Mouse (Mus musculus): ENCODE results near the gene Ap1g2. TPM values are rescaled to one million over a fixed set of nuclear protein-coding genes. Genes with fewer than 3 reads are reported as not detected.

Gene Ap1g2
- total and polyA plus RNA-seq, 3 experiments, result 12.6 to 47.9 TPM; not detected in 1

- Histone ChIP-seq H3K27ac (ENCODE audit: control insufficient read depth, low read depth, low read length) (no peak overlapping the region), H3K4me1 (ENCODE audit: control insufficient read depth in 1 of 2, insufficient read depth in 2 of 2, low read length in 2 of 2) (no peaks in the 10 kb centered on the region; a peak in 1 of 4 replicates), H3K79me2 (ENCODE audit: control insufficient read depth, insufficient read depth, low read length, poor library complexity) (no peaks in the 10 kb centered on the region), H3K4me3 (ENCODE audit: control insufficient read depth in 1 of 2, insufficient read depth in 1 of 2, low read depth in 2 of 2, low read length in 2 of 2) (peak overlapping the region in 1 of 2 experiments; percentile 32; a peak in 1 of 4 replicates), H3K27me3 (ENCODE audit: control insufficient read depth in 1 of 2, insufficient read depth in 2 of 2, low read length in 2 of 2) (no peaks in the 10 kb centered on the region), H3K36me3 (ENCODE audit: control insufficient read depth in 1 of 2, insufficient read depth in 2 of 2, low read length in 2 of 2) (no peaks in the 10 kb centered on the region; a peak in 1 of 4 replicates), H3K9me3 (replicated peaks; ENCODE audit: insufficient read depth, low read length) (no peaks in the 10 kb centered on the region), H3K9ac (ENCODE audit: control insufficient read depth, low read depth, low read length, poor library complexity, severe bottlenecking) (no peak overlapping the region)
- TF ChIP-seq MAFK (IDR thresholded peaks at IDR 0.05; ENCODE audit: borderline replicate concordance, low read depth, low read length), result no peak
- TF ChIP-seq GATA1 (IDR thresholded peaks at IDR 0.05; ENCODE audit: low read depth, low read length), result no peak
- no peak for TF ChIP-seq ELF1 (IDR thresholded peaks at IDR 0.05; ENCODE audit: low read depth, low read length)
- no peak for TF ChIP-seq UBTF (IDR thresholded peaks at IDR 0.05; ENCODE audit: borderline replicate concordance, insufficient read depth, low read depth, low read length)
- TF ChIP-seq ZKSCAN1 (IDR thresholded peaks at IDR 0.05; ENCODE audit: low read depth, low read length), result no peak
- TF ChIP-seq CHD1 (IDR thresholded peaks at IDR 0.05; ENCODE audit: low read depth, low read length), result no peak
- no peak for TF ChIP-seq POLR2AphosphoS5 (IDR thresholded peaks at IDR 0.05; ENCODE audit: borderline replicate concordance, low read depth, low read length)
- no peak for TF ChIP-seq MYB (IDR thresholded peaks at IDR 0.05; ENCODE audit: low read depth, low read length)
- no peak for TF ChIP-seq GABPA (IDR thresholded peaks at IDR 0.05; ENCODE audit: low read depth, low read length)
- peak; percentile 41 for DNase-seq (ENCODE audit: low read depth, low spot score)
Observed at GRCm38 (mm10) chr14:55052496-55052895, 53.9 kb downstream of the Ap1g2 start.

Other genes starting within 250 kb of the Ap1g2 start
- 4.7 and 4.9 TPM in 2 replicates for gene Homez, start 235.6 kb downstream of the Ap1g2 start, total RNA-seq (2012; rRNA removed)
- 1 to 10 TPM in 1 of 2 experiments, not detected in 1; 8.5 TPM for gene Homez, start 235.6 kb downstream of the Ap1g2 start, polyA plus RNA-seq (2012; ENCODE audit: insufficient read depth in 1 of 2, insufficient read length in 2 of 2, low read depth in 1 of 2, low replicate concordance in 2 of 2, missing spikeins in 1 of 2)
- gene Ppp1r3e, start 229.0 kb downstream of the Ap1g2 start, total RNA-seq (2012; rRNA removed), result 0.56 and 0.73 TPM in 2 replicates
- 1 to 10 TPM in 1 of 2 experiments, not detected in 1; 1.2 TPM for gene Ppp1r3e, start 229.0 kb downstream of the Ap1g2 start, polyA plus RNA-seq (2012; ENCODE audit: insufficient read depth in 1 of 2, insufficient read length in 2 of 2, low read depth in 1 of 2, low replicate concordance in 2 of 2, missing spikeins in 1 of 2)
- gene Bcl2l2, start 223.2 kb downstream of the Ap1g2 start, total RNA-seq (2012; rRNA removed), result 10.5 and 12.5 TPM in 2 replicates
- 10 to 100 TPM in 1 of 2 experiments, not detected in 1; 18.8 TPM for gene Bcl2l2, start 223.2 kb downstream of the Ap1g2 start, polyA plus RNA-seq (2012; ENCODE audit: insufficient read depth in 1 of 2, insufficient read length in 2 of 2, low read depth in 1 of 2, low replicate concordance in 2 of 2, missing spikeins in 1 of 2)
- 0.58 and 0.88 TPM in 2 replicates for gene Gm20521, start 223.2 kb downstream of the Ap1g2 start, total RNA-seq (2012; rRNA removed)
- gene Gm20521, start 223.2 kb downstream of the Ap1g2 start, polyA plus RNA-seq (2012; ENCODE audit: insufficient read depth in 1 of 2, insufficient read length in 2 of 2, low read depth in 1 of 2, low replicate concordance in 2 of 2, missing spikeins in 1 of 2), result 1 to 10 TPM in 1 of 2 experiments, not detected in 1; 3.4 TPM
- 82.3 and 85.8 TPM in 2 replicates for gene Pabpn1, start 214.1 kb downstream of the Ap1g2 start, total RNA-seq (2012; rRNA removed)
- gene Pabpn1, start 214.1 kb downstream of the Ap1g2 start, polyA plus RNA-seq (2012; ENCODE audit: insufficient read depth in 1 of 2, insufficient read length in 2 of 2, low read depth in 1 of 2, low replicate concordance in 2 of 2, missing spikeins in 1 of 2), result 100 to 1,000 TPM in 1 of 2 experiments, not detected in 1; 393 TPM
- gene Slc22a17, start 193.5 kb downstream of the Ap1g2 start, total RNA-seq (2012; rRNA removed), result 0.13 and 0.31 TPM in 2 replicates
- gene Slc22a17, start 193.5 kb downstream of the Ap1g2 start, polyA plus RNA-seq (2012; ENCODE audit: insufficient read depth in 1 of 2, insufficient read length in 2 of 2, low read depth in 1 of 2, low replicate concordance in 2 of 2, missing spikeins in 1 of 2), result 1 to 10 TPM in 1 of 2 experiments, not detected in 1; 1.1 TPM
- gene Efs, start 180.5 kb downstream of the Ap1g2 start, total RNA-seq (2012; rRNA removed), result not detected in 2 replicates
- gene Efs, start 180.5 kb downstream of the Ap1g2 start, polyA plus RNA-seq (2012; ENCODE audit: insufficient read depth in 1 of 2, insufficient read length in 2 of 2, low read depth in 1 of 2, low replicate concordance in 2 of 2, missing spikeins in 1 of 2), result not detected
- not detected in 2 replicates for gene Il25, start 173.9 kb downstream of the Ap1g2 start, total RNA-seq (2012; rRNA removed)
- gene Il25, start 173.9 kb downstream of the Ap1g2 start, polyA plus RNA-seq (2012; ENCODE audit: insufficient read depth in 1 of 2, insufficient read length in 2 of 2, low read depth in 1 of 2, low replicate concordance in 2 of 2, missing spikeins in 1 of 2), result not detected
- not detected in 2 replicates for gene Cmtm5, start 170.3 kb downstream of the Ap1g2 start, total RNA-seq (2012; rRNA removed)
- gene Cmtm5, start 170.3 kb downstream of the Ap1g2 start, polyA plus RNA-seq (2012; ENCODE audit: insufficient read depth in 1 of 2, insufficient read length in 2 of 2, low read depth in 1 of 2, low replicate concordance in 2 of 2, missing spikeins in 1 of 2), result not detected
- not detected in 2 replicates for gene Myh6, start 139.7 kb downstream of the Ap1g2 start, total RNA-seq (2012; rRNA removed)
- gene Myh6, start 139.7 kb downstream of the Ap1g2 start, polyA plus RNA-seq (2012; ENCODE audit: insufficient read depth in 1 of 2, insufficient read length in 2 of 2, low read depth in 1 of 2, low replicate concordance in 2 of 2, missing spikeins in 1 of 2), result not detected
- not detected in 2 replicates for gene Gm17428, start 129.7 kb downstream of the Ap1g2 start, total RNA-seq (2012; rRNA removed)
- not detected for gene Gm17428, start 129.7 kb downstream of the Ap1g2 start, polyA plus RNA-seq (2012; ENCODE audit: insufficient read depth in 1 of 2, insufficient read length in 2 of 2, low read depth in 1 of 2, low replicate concordance in 2 of 2, missing spikeins in 1 of 2)
- not detected in 2 replicates for gene Myh7, start 112.0 kb downstream of the Ap1g2 start, total RNA-seq (2012; rRNA removed)
- gene Myh7, start 112.0 kb downstream of the Ap1g2 start, polyA plus RNA-seq (2012; ENCODE audit: insufficient read depth in 1 of 2, insufficient read length in 2 of 2, low read depth in 1 of 2, low replicate concordance in 2 of 2, missing spikeins in 1 of 2), result not detected
- 138 and 148 TPM in 2 replicates for gene Ngdn, start 91.1 kb downstream of the Ap1g2 start, total RNA-seq (2012; rRNA removed)
- 100 to 1,000 TPM in 1 of 2 experiments, not detected in 1; 140 TPM for gene Ngdn, start 91.1 kb downstream of the Ap1g2 start, polyA plus RNA-seq (2012; ENCODE audit: insufficient read depth in 1 of 2, insufficient read length in 2 of 2, low read depth in 1 of 2, low replicate concordance in 2 of 2, missing spikeins in 1 of 2)
- 0.42 TPM in 2 replicates for gene Zfhx2, start 14.3 kb downstream of the Ap1g2 start, total RNA-seq (2012; rRNA removed)
- 1 to 10 TPM in 1 of 2 experiments, not detected in 1; 3.2 TPM for gene Zfhx2, start 14.3 kb downstream of the Ap1g2 start, polyA plus RNA-seq (2012; ENCODE audit: insufficient read depth in 1 of 2, insufficient read length in 2 of 2, low read depth in 1 of 2, low replicate concordance in 2 of 2, missing spikeins in 1 of 2)
- 8.7 and 9.0 TPM in 2 replicates for gene Thtpa, start 11.8 kb downstream of the Ap1g2 start, total RNA-seq (2012; rRNA removed)
- gene Thtpa, start 11.8 kb downstream of the Ap1g2 start, polyA plus RNA-seq (2012; ENCODE audit: insufficient read depth in 1 of 2, insufficient read length in 2 of 2, low read depth in 1 of 2, low replicate concordance in 2 of 2, missing spikeins in 1 of 2), result 10 to 100 TPM in 1 of 2 experiments, not detected in 1; 13.2 TPM
- gene Jph4, start 10.3 kb upstream of the Ap1g2 start, total RNA-seq (2012; rRNA removed), result not detected in 2 replicates
- gene Jph4, start 10.3 kb upstream of the Ap1g2 start, polyA plus RNA-seq (2012; ENCODE audit: insufficient read depth in 1 of 2, insufficient read length in 2 of 2, low read depth in 1 of 2, low replicate concordance in 2 of 2, missing spikeins in 1 of 2), result not detected
- not detected in 2 replicates for gene Dhrs2, start 115.4 kb upstream of the Ap1g2 start, total RNA-seq (2012; rRNA removed)
- not detected for gene Dhrs2, start 115.4 kb upstream of the Ap1g2 start, polyA plus RNA-seq (2012; ENCODE audit: insufficient read depth in 1 of 2, insufficient read length in 2 of 2, low read depth in 1 of 2, low replicate concordance in 2 of 2, missing spikeins in 1 of 2)